Mouse (Mus musculus): ENCODE data around the gene Ntrk3. TPM values are rescaled to one million over a fixed set of nuclear protein-coding genes. Genes with fewer than 3 reads are reported as not detected.

The Ntrk3 gene
- polyA plus RNA-seq, 1 experiment from 2014 or later, result 0.52 TPM

GRCm38 (mm10) chr7:78385971-78386370 lies 351.8 kb downstream of the Ntrk3 start:
- H3K27ac ChIP-seq (ENCODE audit: low read length), result no peak overlapping the region
- no peaks in the 10 kb centered on the region for H3K27me3 ChIP-seq (ENCODE audit: control insufficient read depth, insufficient read depth, low read depth, low read length)
- WGBS (ENCODE audit: insufficient replicate concordance), result 25% methylated on average over 1 of the region's 1 CpGs
- H3K9me3 ChIP-seq (replicated peaks; ENCODE audit: control insufficient read depth, low read length), result no peaks in the 10 kb centered on the region; the same call in 1 of the 2 replicates
- no peak for ATAC-seq (ENCODE audit: low read depth)
- no peak overlapping the region for H3K9ac ChIP-seq (ENCODE audit: low read depth, low read length)
- H3K4me3 ChIP-seq (ENCODE audit: low read depth, low read length), result no peak overlapping the region
- H3K4me2 ChIP-seq (ENCODE audit: low read depth, low read length), result no peak overlapping the region
- no peaks in the 10 kb centered on the region for H3K36me3 ChIP-seq (ENCODE audit: control insufficient read depth, insufficient read depth)
- no peaks in the 10 kb centered on the region for H3K4me1 ChIP-seq (ENCODE audit: control insufficient read depth, low read depth, low read length)

GRCm38 (mm10) chr7:78384111-78384510 lies 353.7 kb downstream of the Ntrk3 start:
- ATAC-seq (ENCODE audit: low read depth), result no peak

GRCm38 (mm10) chr7:78382126-78382525 lies 355.7 kb downstream of the Ntrk3 start:
- WGBS (ENCODE audit: insufficient replicate concordance), result 16% methylated on average over 1 of the region's 1 CpGs

More at GRCm38 (mm10) chr7:78384111-78384510, 353.7 kb downstream of the Ntrk3 start:
- Histone ChIP-seq H3K27ac (ENCODE audit: low read length) (no peak overlapping the region), H3K4me3 (ENCODE audit: low read depth, low read length) (no peak overlapping the region), H3K36me3 (ENCODE audit: control insufficient read depth, insufficient read depth) (no peaks in the 10 kb centered on the region), H3K9ac (ENCODE audit: low read depth, low read length) (no peak overlapping the region), H3K4me2 (ENCODE audit: low read depth, low read length) (no peak overlapping the region), H3K4me1 (ENCODE audit: control insufficient read depth, low read depth, low read length) (no peaks in the 10 kb centered on the region), H3K27me3 (ENCODE audit: control insufficient read depth, insufficient read depth, low read depth, low read length) (no peaks in the 10 kb centered on the region), H3K9me3 (replicated peaks; ENCODE audit: control insufficient read depth, low read length) (no peaks in the 10 kb centered on the region; the same call in 1 of the 2 replicates)

GRCm38 (mm10) chr7:78379784-78380183 lies 358.0 kb downstream of the Ntrk3 start:
- Histone ChIP-seq H3K4me1 (ENCODE audit: control insufficient read depth, low read depth, low read length) (no peaks in the 10 kb centered on the region), H3K4me3 (ENCODE audit: low read depth, low read length) (no peak overlapping the region), H3K36me3 (ENCODE audit: control insufficient read depth, insufficient read depth) (no peaks in the 10 kb centered on the region), H3K27me3 (ENCODE audit: control insufficient read depth, insufficient read depth, low read depth, low read length) (no peaks in the 10 kb centered on the region), H3K9me3 (replicated peaks; ENCODE audit: control insufficient read depth, low read length) (no peaks in the 10 kb centered on the region), H3K27ac (ENCODE audit: low read length) (no peak overlapping the region), H3K9ac (ENCODE audit: low read depth, low read length) (no peak overlapping the region), H3K4me2 (ENCODE audit: low read depth, low read length) (no peak overlapping the region)
- WGBS (ENCODE audit: insufficient replicate concordance), result 66% methylated on average over 5 of the region's 5 CpGs
- no peak for ATAC-seq (ENCODE audit: low read depth)

More at GRCm38 (mm10) chr7:78382126-78382525, 355.7 kb downstream of the Ntrk3 start:
- Histone ChIP-seq H3K27ac (ENCODE audit: low read length) (no peak overlapping the region), H3K4me3 (ENCODE audit: low read depth, low read length) (no peak overlapping the region), H3K9me3 (replicated peaks; ENCODE audit: control insufficient read depth, low read length) (no peaks in the 10 kb centered on the region; the same call in 1 of the 2 replicates), H3K4me1 (ENCODE audit: control insufficient read depth, low read depth, low read length) (no peaks in the 10 kb centered on the region), H3K4me2 (ENCODE audit: low read depth, low read length) (no peak overlapping the region), H3K36me3 (ENCODE audit: control insufficient read depth, insufficient read depth) (no peaks in the 10 kb centered on the region), H3K9ac (ENCODE audit: low read depth, low read length) (no peak overlapping the region), H3K27me3 (ENCODE audit: control insufficient read depth, insufficient read depth, low read depth, low read length) (no peaks in the 10 kb centered on the region)
- no peak for ATAC-seq (ENCODE audit: low read depth)

- Histone ChIP-seq H3K36me3 (ENCODE audit: control insufficient read depth, insufficient read depth) (no peaks in the 10 kb centered on the region), H3K9me3 (replicated peaks; ENCODE audit: control insufficient read depth, low read length) (no peaks in the 10 kb centered on the region), H3K9ac (ENCODE audit: low read depth, low read length) (no peak overlapping the region), H3K27me3 (ENCODE audit: control insufficient read depth, insufficient read depth, low read depth, low read length) (no peaks in the 10 kb centered on the region), H3K4me1 (ENCODE audit: control insufficient read depth, low read depth, low read length) (no peaks in the 10 kb centered on the region), H3K4me3 (ENCODE audit: low read depth, low read length) (no peak overlapping the region), H3K27ac (ENCODE audit: low read length) (no peak overlapping the region), H3K4me2 (ENCODE audit: low read depth, low read length) (no peak overlapping the region)
- WGBS (ENCODE audit: insufficient replicate concordance), result 47% methylated on average over 2 of the region's 2 CpGs
- ATAC-seq (ENCODE audit: low read depth), result no peak
Observed at GRCm38 (mm10) chr7:78378306-78378705, 359.5 kb downstream of the Ntrk3 start.

DNA sequence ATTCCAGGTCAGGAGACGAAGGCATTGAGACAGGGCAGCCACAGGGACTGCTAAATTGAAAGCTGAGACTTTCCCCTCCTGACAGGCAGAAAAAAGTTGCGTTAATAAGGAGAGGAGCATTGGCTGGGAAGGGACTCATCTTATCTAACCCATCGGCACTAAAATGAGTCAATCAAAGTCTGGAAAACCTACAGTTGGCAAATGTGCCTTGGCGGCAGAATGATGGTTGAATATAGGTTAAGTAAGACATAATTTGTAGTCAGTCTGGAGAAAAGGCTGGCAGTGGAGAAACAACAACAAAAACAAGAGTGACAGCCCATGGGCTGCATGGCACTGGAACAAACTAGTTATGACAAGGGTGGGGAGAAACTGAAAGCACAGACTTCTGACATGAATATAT lies 360.9 kb downstream of the Ntrk3 start:
- Histone ChIP-seq H3K4me1 (ENCODE audit: control insufficient read depth, low read depth, low read length) (no peaks in the 10 kb centered on the region), H3K36me3 (ENCODE audit: control insufficient read depth, insufficient read depth) (no peaks in the 10 kb centered on the region), H3K27me3 (ENCODE audit: control insufficient read depth, insufficient read depth, low read depth, low read length) (no peaks in the 10 kb centered on the region), H3K9me3 (replicated peaks; ENCODE audit: control insufficient read depth, low read length) (no peaks in the 10 kb centered on the region), H3K27ac (ENCODE audit: low read length) (no peak overlapping the region), H3K9ac (ENCODE audit: low read depth, low read length) (no peak overlapping the region), H3K4me2 (ENCODE audit: low read depth, low read length) (no peak overlapping the region), H3K4me3 (ENCODE audit: low read depth, low read length) (no peak overlapping the region)
- WGBS (ENCODE audit: insufficient replicate concordance), result 54% methylated on average over 4 of the region's 4 CpGs
- ATAC-seq (ENCODE audit: low read depth), result no peak

GRCm38 (mm10) chr7:78361341-78362309 lies 376.2 kb downstream of the Ntrk3 start:
- H3K9ac ChIP-seq (ENCODE audit: low read depth, low read length), result no peak overlapping the region
- H3K4me2 ChIP-seq (ENCODE audit: low read depth, low read length), result no peak overlapping the region
- no peaks in the 10 kb centered on the region for H3K36me3 ChIP-seq (ENCODE audit: control insufficient read depth, insufficient read depth)
- no peaks in the 10 kb centered on the region for H3K4me1 ChIP-seq (ENCODE audit: control insufficient read depth, low read depth, low read length)
- H3K9me3 ChIP-seq (replicated peaks; ENCODE audit: control insufficient read depth, low read length), result no peaks in the 10 kb centered on the region; the same call in 1 of the 2 replicates
- ATAC-seq (ENCODE audit: low read depth), result no peak
- no peaks in the 10 kb centered on the region for H3K27me3 ChIP-seq (ENCODE audit: control insufficient read depth, insufficient read depth, low read depth, low read length)
- H3K4me3 ChIP-seq (ENCODE audit: low read depth, low read length), result no peak overlapping the region
- 62% methylated on average over 8 of the region's 8 CpGs for WGBS (ENCODE audit: insufficient replicate concordance)
- H3K27ac ChIP-seq (ENCODE audit: low read length), result no peak overlapping the region

- no peaks in the 10 kb centered on the region for H3K4me1 ChIP-seq (ENCODE audit: control insufficient read depth, low read depth, low read length)
- H3K27me3 ChIP-seq (ENCODE audit: control insufficient read depth, insufficient read depth, low read depth, low read length), result no peaks in the 10 kb centered on the region
- 59% methylated on average over 5 of the region's 5 CpGs for WGBS (ENCODE audit: insufficient replicate concordance)
- H3K9me3 ChIP-seq (replicated peaks; ENCODE audit: control insufficient read depth, low read length), result no peaks in the 10 kb centered on the region
- H3K27ac ChIP-seq (ENCODE audit: low read length), result no peak overlapping the region
- no peaks in the 10 kb centered on the region for H3K36me3 ChIP-seq (ENCODE audit: control insufficient read depth, insufficient read depth)
- no peak overlapping the region for H3K9ac ChIP-seq (ENCODE audit: low read depth, low read length)
- no peak overlapping the region for H3K4me2 ChIP-seq (ENCODE audit: low read depth, low read length)
- H3K4me3 ChIP-seq (ENCODE audit: low read depth, low read length), result no peak overlapping the region
- ATAC-seq (ENCODE audit: low read depth), result no peak
Observed at GRCm38 (mm10) chr7:78347464-78347863, 390.3 kb downstream of the Ntrk3 start.

DNA sequence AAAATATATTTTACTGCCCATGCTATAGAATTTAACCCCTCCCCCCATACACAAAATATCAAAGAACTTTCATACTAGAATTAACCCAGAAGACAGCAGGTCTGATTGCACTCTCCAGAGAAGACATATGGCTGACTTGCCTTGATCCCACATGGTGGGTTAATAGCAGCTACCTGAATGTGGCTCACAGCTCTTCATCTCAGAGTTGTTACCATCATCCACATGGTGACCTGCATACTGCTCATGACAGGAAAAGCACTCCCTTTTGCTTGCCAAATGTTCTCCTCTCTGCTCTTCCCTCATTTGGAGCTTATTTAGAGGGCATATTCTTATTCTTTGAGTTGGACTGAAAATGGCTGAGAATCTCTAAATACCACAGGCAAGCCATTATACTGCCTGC lies 404.4 kb downstream of the Ntrk3 start:
- no peak overlapping the region for H3K4me3 ChIP-seq (ENCODE audit: low read depth, low read length)
- no peak overlapping the region for H3K4me2 ChIP-seq (ENCODE audit: low read depth, low read length)
- no peak for ATAC-seq (ENCODE audit: low read depth)
- H3K4me1 ChIP-seq (ENCODE audit: control insufficient read depth, low read depth, low read length), result no peaks in the 10 kb centered on the region
- no peaks in the 10 kb centered on the region for H3K27me3 ChIP-seq (ENCODE audit: control insufficient read depth, insufficient read depth, low read depth, low read length)
- no peak overlapping the region for H3K27ac ChIP-seq (ENCODE audit: low read length)
- H3K36me3 ChIP-seq (ENCODE audit: control insufficient read depth, insufficient read depth), result no peaks in the 10 kb centered on the region
- no peak overlapping the region for H3K9ac ChIP-seq (ENCODE audit: low read depth, low read length)
- H3K9me3 ChIP-seq (replicated peaks; ENCODE audit: control insufficient read depth, low read length), result no peaks in the 10 kb centered on the region

All from liver, embryonic 16.5 days (tissue).